Mouse (Mus musculus) ES-E14 (cell line): ENCODE measurements around the gene Slc38a4.

Experiments used
- CHD2 ChIP-seq: IDR thresholded peaks from 2 replicates; pipeline ENCODE4 v1.6.1; 2014; ENCODE audit warnings: mild to moderate bottlenecking, low read depth, low read length, inconsistent platforms
- HCFC1 ChIP-seq: IDR thresholded peaks from 2 replicates; pipeline ENCODE4 v1.6.1; 2012; ENCODE audit warnings: low read length, inconsistent platforms, borderline replicate concordance; ENCODE audit not compliant: insufficient read depth
- MAFK ChIP-seq: IDR thresholded peaks from 2 replicates; pipeline ENCODE4 v1.6.1; 2014; ENCODE audit warnings: mild to moderate bottlenecking, low read depth, low read length, inconsistent platforms; ENCODE audit not compliant: insufficient read depth
- ZC3H11A ChIP-seq: IDR thresholded peaks from 2 replicates; pipeline ENCODE4 v1.6.1; 2012; ENCODE audit warnings: low read depth, mild to moderate bottlenecking, inconsistent platforms, low read length, borderline replicate concordance
- ZNF384 ChIP-seq: IDR thresholded peaks from 2 replicates; pipeline ENCODE4 v1.6.1; 2012; ENCODE audit warnings: low read depth, low read length, inconsistent platforms

GRCm38 (mm10) chr15:97060973-97061372 lies 5.2 kb upstream of the Slc38a4 start:
- no peak for TF ChIP-seq ZC3H11A
- no peak for TF ChIP-seq MAFK
- TF ChIP-seq ZNF384 = no peak
- no peak for TF ChIP-seq HCFC1
- 0 out of 2 replicates have a peak, but pooled peaks have one; percentile 14 for TF ChIP-seq CHD2
